Mouse (Mus musculus): Measurements from ENCODE around the gene Gaa.

Gaa gene

GRCm38 (mm10) chr11:119300986-119301385, 33.3 kb downstream of the Gaa start:
- no peak for DNase-seq (ENCODE audit: low spot score)

- DNase-seq (ENCODE audit: low spot score) = peak; percentile 78
These were observed 37.4 kb downstream of the Gaa start for GRCm38 (mm10) chr11:119304904-119305712.

GRCm38 (mm10) chr11:119306762-119307657, 39.3 kb downstream of the Gaa start:
- no peak for DNase-seq (ENCODE audit: low spot score)

GRCm38 (mm10) chr11:119307658-119307867, 39.9 kb downstream of the Gaa start, which contains the start of gene Card14:
TSS of gene Card14 (plus strand) at chr11:119307768.
- DNase-seq (ENCODE audit: low spot score) = no peak

- DNase-seq (ENCODE audit: low spot score) = peak; percentile 20
These were observed 40.2 kb downstream of the Gaa start for GRCm38 (mm10) chr11:119307916-119308315.

GRCm38 (mm10) chr11:119310621-119311020, 42.9 kb downstream of the Gaa start:
- DNase-seq (ENCODE audit: low spot score) = no peak

GRCm38 (mm10) chr11:119314252-119314936, 46.7 kb downstream of the Gaa start:
- no peak for DNase-seq (ENCODE audit: low spot score)

GRCm38 (mm10) chr11:119316720-119317119, 49.0 kb downstream of the Gaa start:
- DNase-seq (ENCODE audit: low spot score) = no peak

- no peak for DNase-seq (ENCODE audit: low spot score)
These were observed 54.8 kb downstream of the Gaa start for GRCm38 (mm10) chr11:119322521-119322920.

GRCm38 (mm10) chr11:119325068-119325467, 57.4 kb downstream of the Gaa start:
- no peak for DNase-seq (ENCODE audit: low spot score)

- no peak for DNase-seq (ENCODE audit: low spot score)
These were observed 62.9 kb downstream of the Gaa start for GRCm38 (mm10) chr11:119330592-119330991.

- DNase-seq (ENCODE audit: low spot score) = peak; percentile 24
These were observed 64.3 kb downstream of the Gaa start for GRCm38 (mm10) chr11:119331970-119332369.
